Mouse (Mus musculus) large intestine, adult 2 months (tissue): ENCODE measurements around the gene Efcc1. TPM values are rescaled to one million over a fixed set of nuclear protein-coding genes. Genes with fewer than 3 reads are reported as not detected.

Experiments
- DNase-seq: peaks from one replicate; pipeline ENCODE4 v3.0.0-alpha.2; 2012; ENCODE audit warnings: low read depth, low spot score
- WGBS: fragments of 180-500 bp; shearing (Covaris S2); methylation state at CpG from one replicate; pipeline ENCODE4 v1.1.7; 2018; 5-methylcytosine and 5-hydroxymethylcytosine counted together
- polyA plus RNA-seq: library from polyadenylated mRNA; depleted of rRNA; stranded (reverse); fragments of >200 nt; gene quantifications from 2 replicates; pipeline ENCODE4 v1.2.3, GENCODE M21; 2012; rRNA removed

Gene Efcc1
- 1.6 and 3.3 TPM in 2 replicates for polyA plus RNA-seq

- 1% methylated on average over 90 of the region's 90 CpGs for WGBS
- DNase-seq, result no peak
These were observed at the start of gene Efcc1 for GRCm38 (mm10) chr6:87730591-87731462. TSS of gene Efcc1 (plus strand) at chr6:87730869.

GRCm38 (mm10) chr6:87695947-87696346 is 34.7 kb upstream of the Efcc1 start:
- 56% methylated on average over 3 of the region's 3 CpGs for WGBS
- DNase-seq, result no peak

GRCm38 (mm10) chr6:87696544-87696943 is 34.1 kb upstream of the Efcc1 start:
- DNase-seq, result no peak
- WGBS, result 91% methylated on average over 4 of the region's 4 CpGs

- 37% methylated on average over 3 of the region's 3 CpGs for WGBS
- no peak for DNase-seq
These were observed 24.4 kb upstream of the Efcc1 start for GRCm38 (mm10) chr6:87706246-87706645.

GRCm38 (mm10) chr6:87712311-87712710 is 18.4 kb upstream of the Efcc1 start:
- DNase-seq, result no peak
- WGBS, result 79% methylated on average over 4 of the region's 4 CpGs

GRCm38 (mm10) chr6:87714091-87714490 is 16.6 kb upstream of the Efcc1 start:
- no peak for DNase-seq
- 71% methylated on average over 4 of the region's 4 CpGs for WGBS

GRCm38 (mm10) chr6:87722631-87723030 is 8.0 kb upstream of the Efcc1 start:
- 14% methylated on average over 13 of the region's 13 CpGs for WGBS
- DNase-seq, result no peak

- DNase-seq, result no peak
- 83% methylated on average over 7 of the region's 7 CpGs for WGBS
These were observed 5.3 kb upstream of the Efcc1 start for GRCm38 (mm10) chr6:87725267-87725912.

GRCm38 (mm10) chr6:87728102-87728501 is 2.6 kb upstream of the Efcc1 start:
- WGBS, result 59% methylated on average over 3 of the region's 3 CpGs

GRCm38 (mm10) chr6:87730141-87730540 is 528 bp upstream of the Efcc1 start:
- 21% methylated on average over 13 of the region's 13 CpGs for WGBS
- DNase-seq, result no peak

More at GRCm38 (mm10) chr6:87728102-87728501, 2.6 kb upstream of the Efcc1 start:
- DNase-seq, result no peak

- no peak for DNase-seq
- WGBS, result 6% methylated on average over 19 of the region's 19 CpGs
These were observed 910 bp downstream of the Efcc1 start for GRCm38 (mm10) chr6:87731463-87732095.

GRCm38 (mm10) chr6:87732151-87733011 is 1.7 kb downstream of the Efcc1 start:
- 5% methylated on average over 53 of the region's 53 CpGs for WGBS

GRCm38 (mm10) chr6:87733131-87733930 is 2.7 kb downstream of the Efcc1 start:
- DNase-seq, result no peak
- 30% methylated on average over 14 of the region's 14 CpGs for WGBS

More at GRCm38 (mm10) chr6:87732151-87733011, 1.7 kb downstream of the Efcc1 start:
- DNase-seq, result no peak

- DNase-seq, result no peak
- 49% methylated on average over 5 of the region's 5 CpGs for WGBS
These were observed 3.5 kb downstream of the Efcc1 start for GRCm38 (mm10) chr6:87734136-87734535.

- 75% methylated on average over 4 of the region's 4 CpGs for WGBS
- DNase-seq, result no peak
These were observed 6.3 kb downstream of the Efcc1 start for GRCm38 (mm10) chr6:87736923-87737322.

- 72% methylated on average over 4 of the region's 4 CpGs for WGBS
These were observed 7.4 kb downstream of the Efcc1 start for GRCm38 (mm10) chr6:87737921-87738626.

GRCm38 (mm10) chr6:87739898-87740297 is 9.2 kb downstream of the Efcc1 start:
- 56% methylated on average over 6 of the region's 6 CpGs for WGBS
- DNase-seq, result no peak

More at GRCm38 (mm10) chr6:87737921-87738626, 7.4 kb downstream of the Efcc1 start:
- DNase-seq, result no peak

GRCm38 (mm10) chr6:87740496-87740895 is 9.8 kb downstream of the Efcc1 start:
- no peak for DNase-seq
